Mouse (Mus musculus) ovary, postnatal 10 days (tissue): Measurements from ENCODE around the gene Csgalnact2.

Experiments used
- DNase-seq: peaks from one replicate; pipeline ENCODE4 v3.0.0; 2022; ENCODE audit warnings: low spot score

Gene Csgalnact2

GRCm38 (mm10) chr6:118074151-118074550 is 64.8 kb downstream of the Csgalnact2 start:
- no peak for DNase-seq

- no peak for DNase-seq
These were observed 66.8 kb downstream of the Csgalnact2 start for GRCm38 (mm10) chr6:118072176-118072575.

- no peak for DNase-seq
These were observed 67.5 kb downstream of the Csgalnact2 start for GRCm38 (mm10) chr6:118071416-118071815.

GRCm38 (mm10) chr6:118071013-118071350 is 68.0 kb downstream of the Csgalnact2 start:
- no peak for DNase-seq

- DNase-seq = no peak
These were observed 68.5 kb downstream of the Csgalnact2 start for GRCm38 (mm10) chr6:118070321-118071012.

GRCm38 (mm10) chr6:118067720-118068119 is 71.2 kb downstream of the Csgalnact2 start:
- no peak for DNase-seq

- DNase-seq = no peak
These were observed 72.5 kb downstream of the Csgalnact2 start for GRCm38 (mm10) chr6:118066199-118067081.

GRCm38 (mm10) chr6:118065837-118066198 is 73.1 kb downstream of the Csgalnact2 start:
- DNase-seq = no peak

- DNase-seq = no peak
These were observed 73.9 kb downstream of the Csgalnact2 start for GRCm38 (mm10) chr6:118064968-118065530.

GRCm38 (mm10) chr6:118063266-118063665 is 75.7 kb downstream of the Csgalnact2 start:
- DNase-seq = no peak

- DNase-seq = no peak
These were observed 77.7 kb downstream of the Csgalnact2 start for GRCm38 (mm10) chr6:118061266-118061665.
